Mouse (Mus musculus) kidney, embryonic 15.5 days (tissue): ENCODE measurements around the gene 2900026A02Rik. TPM values are rescaled to one million over a fixed set of nuclear protein-coding genes. Genes with fewer than 3 reads are reported as not detected.

ENCODE experiments used
- ATAC-seq: fragments of 200-750 bp; cut with Nextera tagmentation; replicated peaks from 2 replicates; pipeline ENCODE4 v1.8.0; 2017; ENCODE audit warnings: moderate TSS enrichment; ENCODE audit not compliant: low FRiP score
- H3K27ac ChIP-seq: fragments of 300-500 bp; sonication (generic); 2 replicates; pipeline ENCODE4 v1.5.1; 2015; ENCODE audit warnings: mild to moderate bottlenecking, inconsistent platforms
- H3K27me3 ChIP-seq: fragments of 300-500 bp; sonication (generic); 2 replicates; pipeline ENCODE4 v1.6.1; 2015; ENCODE audit warnings: inconsistent platforms
- H3K36me3 ChIP-seq: fragments of 300-500 bp; sonication (generic); 2 replicates; pipeline ENCODE4 v1.6.1; 2015; ENCODE audit warnings: inconsistent platforms
- H3K4me1 ChIP-seq: fragments of 300-500 bp; sonication (generic); 2 replicates; pipeline ENCODE4 v1.6.1; 2015; ENCODE audit warnings: inconsistent platforms
- H3K4me2 ChIP-seq: fragments of 300-500 bp; sonication (generic); 2 replicates; pipeline ENCODE4 v1.6.1; 2015; ENCODE audit warnings: moderate library complexity, mild to moderate bottlenecking, inconsistent platforms
- H3K4me3 ChIP-seq: fragments of 300-500 bp; sonication (generic); replicated peaks from 2 replicates; pipeline ENCODE4 v1.5.1; 2015; ENCODE audit warnings: mild to moderate bottlenecking, inconsistent platforms
- H3K9ac ChIP-seq: fragments of 300-500 bp; sonication (generic); 2 replicates; pipeline ENCODE4 v1.6.1; 2015; ENCODE audit warnings: mild to moderate bottlenecking, inconsistent platforms
- H3K9me3 ChIP-seq: fragments of 300-500 bp; sonication (generic); replicated peaks from 2 replicates; pipeline ENCODE4 v1.6.1; 2016; ENCODE audit warnings: inconsistent platforms
- WGBS: fragments of 180-500 bp; shearing (Covaris S2); methylation state at CpG from one replicate; pipeline ENCODE4 v1.1.7; 2015; ENCODE audit warnings: mixed read lengths; 5-methylcytosine and 5-hydroxymethylcytosine counted together
- polyA plus RNA-seq: library from polyadenylated mRNA; unstranded; fragments of >200 nt; fragmentation: Nextera tagmentation; extraction: Ambion mirVana; gene quantifications from 2 replicates; pipeline ENCODE4 v1.2.1, GENCODE M21; 2015

Gene 2900026A02Rik
- polyA plus RNA-seq, 1 experiment from 2014 or later = 7.5 TPM

DNA sequence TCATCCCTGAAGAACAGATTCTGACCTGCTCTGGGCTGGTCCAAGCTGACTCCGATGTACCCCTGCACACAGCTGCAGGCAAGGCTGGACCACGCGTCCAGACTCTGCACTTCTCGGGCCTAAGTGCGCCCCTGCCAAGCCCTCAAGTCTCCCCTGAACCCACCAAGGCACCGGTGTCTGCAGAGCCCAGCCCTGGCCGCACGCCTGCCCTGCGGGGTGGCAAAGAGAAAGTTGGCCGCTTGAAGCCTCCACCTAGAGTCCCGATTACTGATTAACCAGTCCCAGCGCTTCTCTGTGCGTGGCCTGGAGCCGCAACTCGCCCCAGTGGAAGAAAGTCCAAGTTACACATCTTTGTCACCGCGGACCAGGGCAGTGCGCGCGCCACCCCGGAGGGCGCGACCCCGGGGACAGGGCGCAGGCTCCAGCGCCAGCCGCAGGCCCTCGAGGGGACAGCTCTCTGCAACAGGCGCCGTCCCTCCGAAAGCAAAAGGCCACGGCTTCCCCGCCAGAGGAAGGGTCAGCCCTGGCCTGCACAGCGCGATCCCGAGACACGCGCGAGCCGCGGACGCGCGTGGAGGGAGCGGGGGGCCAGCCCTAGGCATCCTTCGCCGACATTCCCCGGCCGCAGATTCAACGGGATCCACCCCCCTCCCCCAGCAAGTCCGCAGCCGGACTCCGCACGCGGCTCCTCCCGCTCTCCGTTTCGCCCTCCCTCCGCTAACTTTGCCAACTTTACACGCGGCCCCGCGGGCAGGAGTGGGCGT lies 471 bp downstream of the 2900026A02Rik start:
- Histone ChIP-seq H3K9me3 (no peaks in the 10 kb centered on the region), H3K36me3 (no peaks in the 10 kb centered on the region), H3K4me3 (peak overlapping the region; percentile 78), H3K27me3 (no peaks in the 10 kb centered on the region), H3K4me2 (peak overlapping the region; percentile 96), H3K9ac (peak overlapping the region; percentile 73), H3K4me1 (peaks cover 64% of the 10 kb centered on the region), H3K27ac (peak overlapping the region; percentile 84)
- peak; percentile 59 for ATAC-seq
- WGBS = 2% methylated on average over 57 of the region's 64 CpGs

DNA sequence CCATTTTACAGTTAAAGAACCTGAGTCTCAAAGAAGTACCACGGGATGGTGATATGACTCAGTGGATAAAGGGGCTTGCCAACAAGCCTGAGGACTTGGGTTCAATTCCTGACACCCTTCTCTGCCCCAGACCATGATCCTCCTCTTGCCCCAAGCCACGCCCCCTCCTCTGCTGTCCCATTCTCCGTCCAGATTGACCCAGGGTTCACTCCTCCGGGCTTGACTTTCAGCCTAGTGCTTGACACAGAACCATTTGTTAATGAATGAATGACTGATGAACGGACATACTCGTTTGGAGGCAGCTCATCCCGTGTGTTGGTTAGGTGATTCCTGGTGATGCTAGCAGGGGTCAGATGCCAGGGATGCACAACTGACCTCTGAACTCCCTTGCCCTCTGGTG lies 1.2 kb downstream of the 2900026A02Rik start:
- Histone ChIP-seq H3K9me3 (no peaks in the 10 kb centered on the region), H3K4me3 (peak overlapping the region; percentile 78), H3K36me3 (no peaks in the 10 kb centered on the region), H3K27ac (0 out of 2 replicates have a peak overlapping the region, but pooled peaks have one; percentile 84), H3K4me1 (peaks cover 60% of the 10 kb centered on the region), H3K9ac (no peak overlapping the region), H3K27me3 (no peaks in the 10 kb centered on the region), H3K4me2 (peak overlapping the region; percentile 96)
- 47% methylated on average over 7 of the region's 7 CpGs for WGBS
- ATAC-seq = no peak

DNA sequence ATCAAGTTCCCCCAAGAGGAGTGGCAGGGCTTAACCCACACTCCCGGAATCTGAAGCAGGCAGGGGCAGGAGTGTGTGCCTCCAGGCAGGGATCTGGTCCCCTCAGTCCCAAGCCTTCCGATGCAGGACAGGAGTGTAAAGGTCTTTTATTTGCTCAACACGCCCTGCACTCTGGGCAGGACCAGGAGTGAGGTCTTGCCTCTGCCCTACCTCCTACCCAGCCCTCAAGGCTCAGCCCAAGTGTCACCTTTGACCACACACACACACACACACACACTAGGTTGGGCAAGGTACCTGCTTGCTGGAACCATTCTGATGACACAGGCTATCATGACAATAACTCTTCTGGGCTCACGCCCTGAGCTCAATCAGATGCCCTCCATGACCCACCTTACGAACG lies 1.6 kb downstream of the 2900026A02Rik start:
- H3K27me3 ChIP-seq = no peaks in the 10 kb centered on the region
- peak overlapping the region; percentile 96 for H3K4me2 ChIP-seq
- WGBS = 70% methylated on average over 6 of the region's 6 CpGs
- H3K4me3 ChIP-seq = no peak overlapping the region
- peaks cover 62% of the 10 kb centered on the region for H3K4me1 ChIP-seq
- H3K9me3 ChIP-seq = no peaks in the 10 kb centered on the region
- H3K36me3 ChIP-seq = no peaks in the 10 kb centered on the region
- ATAC-seq = no peak
- no peak overlapping the region for H3K27ac ChIP-seq
- no peak overlapping the region for H3K9ac ChIP-seq

DNA sequence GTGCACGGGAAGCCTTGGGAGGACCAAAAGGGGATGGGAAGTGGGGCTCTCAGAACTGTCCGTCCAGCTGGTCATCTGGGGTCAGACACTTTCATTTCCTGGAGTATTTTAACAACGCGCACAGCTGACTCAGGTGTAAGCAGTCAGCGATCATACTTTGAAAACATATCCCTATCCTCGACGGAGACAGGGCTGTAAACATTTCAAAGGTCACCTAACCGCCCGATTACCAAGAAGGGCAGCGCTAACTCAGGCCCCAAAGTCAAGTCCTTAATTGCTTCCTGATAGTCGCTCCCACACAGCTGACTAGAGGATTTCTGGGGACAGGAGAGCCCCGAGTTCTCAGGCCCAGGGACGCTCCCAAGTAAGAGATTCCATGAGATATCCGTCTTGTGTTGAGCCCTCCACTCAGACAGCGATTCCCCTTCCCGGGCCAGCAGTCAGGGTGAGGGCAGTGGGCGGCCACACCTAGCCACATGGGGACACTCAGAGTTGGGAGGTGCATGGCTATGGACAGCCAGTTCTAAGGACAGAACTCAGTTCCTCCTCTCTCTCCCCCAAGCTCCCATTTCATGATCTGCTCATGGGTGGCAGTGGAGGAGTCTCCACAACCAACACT lies 2.3 kb downstream of the 2900026A02Rik start:
- no peak overlapping the region for H3K9ac ChIP-seq
- no peak overlapping the region for H3K4me3 ChIP-seq
- H3K27me3 ChIP-seq = no peaks in the 10 kb centered on the region
- 35% methylated on average over 17 of the region's 17 CpGs for WGBS
- peak overlapping the region; percentile 96 for H3K4me2 ChIP-seq
- no peak for ATAC-seq
- peaks cover 64% of the 10 kb centered on the region for H3K4me1 ChIP-seq
- no peaks in the 10 kb centered on the region for H3K9me3 ChIP-seq
- H3K27ac ChIP-seq = no peak overlapping the region
- H3K36me3 ChIP-seq = no peaks in the 10 kb centered on the region

DNA sequence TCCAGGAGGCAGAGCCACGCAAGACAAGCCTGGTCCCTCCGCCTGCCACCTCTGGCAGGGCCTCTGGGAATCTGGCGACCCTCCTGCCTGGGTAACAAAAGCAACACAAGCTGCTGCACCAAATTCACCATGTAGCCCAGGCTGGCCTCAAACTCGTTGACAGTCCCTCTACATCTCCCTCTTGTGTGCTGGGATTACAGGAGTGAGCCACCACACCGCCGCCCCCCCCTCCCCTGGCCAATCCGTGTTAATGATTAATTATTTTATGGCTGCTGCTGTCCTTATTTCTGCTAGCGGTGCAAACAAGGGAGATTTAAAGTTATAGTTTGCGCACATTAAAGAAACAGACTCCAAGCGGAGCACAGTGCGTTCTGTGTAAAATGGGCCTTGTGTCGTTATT lies 4.0 kb downstream of the 2900026A02Rik start:
- Histone ChIP-seq H3K27ac (peak overlapping the region; percentile 69), H3K4me3 (no peak overlapping the region), H3K9ac (no peak overlapping the region), H3K36me3 (no peaks in the 10 kb centered on the region), H3K4me2 (no peak overlapping the region), H3K4me1 (peaks cover 73% of the 10 kb centered on the region), H3K27me3 (no peaks in the 10 kb centered on the region), H3K9me3 (no peaks in the 10 kb centered on the region)
- 60% methylated on average over 12 of the region's 12 CpGs for WGBS
- no peak for ATAC-seq

DNA sequence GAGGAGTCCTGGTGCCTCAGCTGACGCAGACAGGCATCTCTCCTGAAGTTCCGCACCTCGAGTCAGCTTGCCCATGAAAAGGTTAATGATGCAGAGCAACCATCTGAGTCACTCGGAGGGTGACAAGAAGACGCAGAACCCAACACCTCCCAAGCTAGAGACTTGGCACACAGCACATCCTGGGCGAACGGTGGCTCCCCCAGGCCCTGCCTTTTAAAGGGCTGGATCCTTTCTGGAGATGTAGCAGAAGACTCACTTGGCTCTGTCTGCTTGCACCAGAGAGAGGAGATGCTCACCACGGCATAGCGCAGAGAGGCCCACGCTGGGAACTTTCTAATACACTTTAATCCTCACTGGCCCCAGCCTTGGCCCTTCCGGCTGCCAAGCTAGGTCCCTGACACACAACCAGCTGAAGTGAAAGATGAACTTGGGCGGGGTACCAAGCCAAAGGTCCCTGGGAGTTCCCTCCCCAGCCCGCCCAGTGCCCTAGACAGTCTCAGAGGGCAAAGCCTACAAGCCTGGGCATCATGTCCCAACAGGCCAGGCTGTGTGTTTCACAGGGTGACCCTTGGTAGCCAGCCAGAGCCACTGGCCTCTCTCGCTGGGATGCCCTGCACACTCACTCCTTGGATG lies 4.6 kb downstream of the 2900026A02Rik start:
- Histone ChIP-seq H3K36me3 (no peaks in the 10 kb centered on the region), H3K9ac (no peak overlapping the region)
- WGBS = 44% methylated on average over 14 of the region's 14 CpGs

DNA sequence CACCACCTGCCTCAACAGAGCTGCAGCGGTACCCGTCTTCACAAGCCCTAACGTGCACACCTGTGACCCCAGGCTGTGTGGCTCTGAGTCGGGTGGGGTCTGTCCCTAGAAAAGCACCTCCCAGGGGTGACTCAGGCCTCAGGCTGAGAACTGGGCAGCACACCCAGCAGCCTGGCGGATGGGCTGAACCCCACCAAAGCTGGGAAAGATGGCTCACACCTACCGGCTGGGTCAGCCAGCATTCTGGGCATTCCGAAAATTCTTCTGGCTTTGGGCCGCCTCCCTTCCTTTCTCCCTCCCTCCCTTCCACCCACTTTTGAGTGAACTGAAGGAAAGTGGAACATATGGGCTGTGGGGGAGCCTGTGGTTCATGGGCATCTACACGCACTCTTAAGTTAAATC lies 5.4 kb downstream of the 2900026A02Rik start:
- ATAC-seq = no peak
- no peaks in the 10 kb centered on the region for H3K27me3 ChIP-seq
- H3K9ac ChIP-seq = no peak overlapping the region
- 77% methylated on average over 9 of the region's 9 CpGs for WGBS
- H3K4me1 ChIP-seq = peaks cover 80% of the 10 kb centered on the region
- H3K4me3 ChIP-seq = no peak overlapping the region
- no peaks in the 10 kb centered on the region for H3K9me3 ChIP-seq
- H3K27ac ChIP-seq = peak overlapping the region; percentile 69; the same call in 1 of the 2 replicates
- H3K36me3 ChIP-seq = no peaks in the 10 kb centered on the region
- no peak overlapping the region for H3K4me2 ChIP-seq

More for the DNA sequence above, 4.6 kb downstream of the 2900026A02Rik start:
- Histone ChIP-seq H3K27ac (peak overlapping the region; percentile 69), H3K4me1 (peaks cover 77% of the 10 kb centered on the region), H3K27me3 (no peaks in the 10 kb centered on the region), H3K4me2 (no peak overlapping the region), H3K4me3 (no peak overlapping the region), H3K9me3 (no peaks in the 10 kb centered on the region)
- no peak for ATAC-seq

DNA sequence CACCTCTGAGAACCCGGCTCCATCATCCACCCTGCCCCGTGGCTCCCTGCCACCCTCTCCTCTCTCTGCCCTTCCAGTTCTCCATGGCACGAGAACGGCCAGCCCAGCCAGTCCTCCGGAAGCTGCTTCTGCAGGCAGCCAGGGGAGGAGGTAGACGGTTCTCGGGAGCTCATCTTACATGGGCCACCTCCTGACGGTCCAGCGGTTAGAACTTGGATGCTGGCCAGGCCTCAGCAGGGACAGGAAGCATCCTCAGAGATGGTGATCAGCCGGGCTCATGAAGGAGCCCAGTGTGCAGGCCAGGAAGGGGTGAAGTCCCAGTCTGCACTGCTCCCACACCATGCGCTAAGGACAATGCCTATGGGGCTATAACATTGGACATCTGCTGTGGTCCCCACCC lies 6.6 kb downstream of the 2900026A02Rik start:
- H3K4me1 ChIP-seq = peaks cover 80% of the 10 kb centered on the region
- no peak overlapping the region for H3K4me3 ChIP-seq
- no peaks in the 10 kb centered on the region for H3K9me3 ChIP-seq
- H3K36me3 ChIP-seq = no peaks in the 10 kb centered on the region
- WGBS = 30% methylated on average over 11 of the region's 11 CpGs
- no peak overlapping the region for H3K4me2 ChIP-seq
- peak; percentile 40; the same call in 1 of the 2 replicates for ATAC-seq
- H3K9ac ChIP-seq = no peak overlapping the region
- peak overlapping the region; percentile 58 for H3K27ac ChIP-seq
- no peaks in the 10 kb centered on the region for H3K27me3 ChIP-seq

DNA sequence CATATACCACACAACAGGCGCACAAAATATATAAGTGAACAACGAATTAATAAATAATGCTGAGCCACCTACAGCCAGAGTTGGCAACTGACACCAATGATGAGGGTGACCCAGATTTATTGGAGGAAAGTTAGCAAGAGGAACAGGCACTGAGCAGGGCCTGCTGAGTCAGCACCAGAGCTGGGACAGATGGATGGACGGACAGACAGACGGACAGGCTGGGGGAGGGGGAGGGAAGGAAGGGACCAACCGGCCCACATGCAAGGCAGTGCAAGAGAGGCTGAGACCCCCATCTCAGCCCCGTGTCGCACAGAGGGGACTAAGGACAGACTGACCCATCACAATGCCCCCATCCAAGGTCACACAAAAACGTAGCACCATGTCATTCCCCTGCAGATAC lies 7.0 kb downstream of the 2900026A02Rik start:
- Histone ChIP-seq H3K27me3 (no peaks in the 10 kb centered on the region), H3K4me3 (no peak overlapping the region), H3K4me2 (no peak overlapping the region), H3K27ac (peak overlapping the region; percentile 58), H3K4me1 (peaks cover 80% of the 10 kb centered on the region), H3K9ac (no peak overlapping the region), H3K36me3 (no peaks in the 10 kb centered on the region), H3K9me3 (no peaks in the 10 kb centered on the region)
- ATAC-seq = no peak
- WGBS = 75% methylated on average over 8 of the region's 8 CpGs

DNA sequence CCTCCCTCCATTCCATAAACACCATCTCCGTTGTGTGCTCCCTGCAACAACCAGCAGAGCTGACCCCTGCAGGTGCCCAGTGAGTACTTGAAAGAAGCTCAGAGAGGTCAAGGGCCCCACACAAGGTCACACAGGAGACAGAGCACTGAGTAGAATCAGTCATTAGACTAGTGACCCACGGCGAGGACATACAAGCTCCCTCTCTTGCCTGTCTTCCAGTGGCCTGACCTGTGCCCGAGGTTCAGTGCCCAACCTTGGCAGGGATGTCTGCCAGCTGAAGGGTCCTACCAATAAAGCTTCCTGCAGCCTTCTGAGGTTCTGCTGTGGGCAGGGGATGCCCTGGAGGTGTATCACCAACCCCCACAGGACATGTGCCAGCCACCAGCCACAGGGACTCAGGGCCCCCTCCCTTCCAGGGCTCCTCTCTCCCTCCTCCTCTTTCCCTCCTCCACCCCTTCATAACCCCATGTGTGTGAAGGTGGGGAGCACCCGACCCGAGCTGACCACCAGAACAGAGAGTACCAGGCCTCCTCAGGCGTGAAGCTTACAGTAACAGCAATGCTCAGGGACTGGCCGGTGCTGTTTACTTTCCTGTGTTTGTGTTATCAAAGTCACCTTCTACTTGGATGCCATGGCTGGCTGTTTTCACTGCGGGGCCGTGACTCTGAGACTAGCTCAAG lies 8.7 kb downstream of the 2900026A02Rik start:
- no peak overlapping the region for H3K9ac ChIP-seq
- no peak overlapping the region for H3K4me2 ChIP-seq
- H3K4me3 ChIP-seq = no peak overlapping the region
- H3K27ac ChIP-seq = peak overlapping the region; percentile 19; the same call in 1 of the 2 replicates
- H3K27me3 ChIP-seq = no peaks in the 10 kb centered on the region
- peaks cover 82% of the 10 kb centered on the region for H3K4me1 ChIP-seq
- H3K36me3 ChIP-seq = no peaks in the 10 kb centered on the region
- H3K9me3 ChIP-seq = no peaks in the 10 kb centered on the region
- 51% methylated on average over 10 of the region's 10 CpGs for WGBS
- ATAC-seq = no peak

DNA sequence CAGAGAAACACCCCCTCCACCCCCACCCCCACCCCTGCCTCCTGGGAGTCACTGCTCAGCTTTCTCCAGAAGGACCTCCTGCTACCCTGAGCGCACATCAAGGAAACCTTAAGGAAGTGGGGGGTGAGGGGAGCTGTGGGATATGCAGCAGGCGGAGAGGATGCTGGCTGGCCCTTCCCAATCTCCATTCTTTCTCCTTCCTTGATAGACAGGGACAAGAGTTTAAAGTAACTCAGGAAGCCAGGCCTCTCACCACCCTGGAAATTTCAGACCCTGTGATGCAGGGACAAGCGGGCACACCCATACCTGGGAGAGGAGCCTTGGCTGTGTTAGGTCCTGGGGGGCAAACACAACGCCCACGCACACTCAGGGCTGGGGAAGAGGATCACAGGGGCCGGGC lies 10.7 kb downstream of the 2900026A02Rik start:
- Histone ChIP-seq H3K27me3 (no peaks in the 10 kb centered on the region), H3K4me2 (no peak overlapping the region), H3K27ac (peak overlapping the region; percentile 86), H3K4me1 (peaks cover 74% of the 10 kb centered on the region), H3K9ac (no peak overlapping the region), H3K36me3 (no peaks in the 10 kb centered on the region), H3K9me3 (no peaks in the 10 kb centered on the region), H3K4me3 (no peak overlapping the region)
- WGBS = 81% methylated on average over 6 of the region's 6 CpGs
- ATAC-seq = no peak

DNA sequence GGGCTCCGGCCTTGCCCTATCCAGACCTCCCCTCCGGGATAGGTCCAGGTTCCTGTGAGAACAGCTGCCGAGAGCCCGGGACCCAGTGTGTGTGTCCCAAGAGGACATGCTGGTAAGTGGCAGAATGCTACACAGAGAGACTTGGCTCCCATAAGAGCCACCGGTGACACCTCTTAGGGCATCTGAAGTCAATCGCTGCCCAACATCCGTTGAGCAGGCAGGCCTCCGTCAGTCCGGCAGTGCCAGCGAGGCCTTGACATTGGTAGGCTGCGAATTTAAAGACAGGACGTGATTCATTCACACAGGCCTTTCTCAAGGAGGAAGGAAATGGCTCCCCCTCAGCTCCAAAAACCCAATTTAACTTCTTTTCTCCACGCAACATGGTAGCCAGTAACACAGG lies 11.1 kb downstream of the 2900026A02Rik start:
- Histone ChIP-seq H3K4me2 (no peak overlapping the region), H3K4me3 (no peak overlapping the region), H3K4me1 (peaks cover 73% of the 10 kb centered on the region), H3K9me3 (no peaks in the 10 kb centered on the region), H3K27me3 (no peaks in the 10 kb centered on the region), H3K36me3 (no peaks in the 10 kb centered on the region), H3K9ac (no peak overlapping the region), H3K27ac (peak overlapping the region; percentile 86)
- 77% methylated on average over 13 of the region's 13 CpGs for WGBS
- ATAC-seq = no peak
